8 mouse cellular contexts compared by ENCODE assay signal in genomic region chr17:55956591-55956990, GRCm38 (mm10). TPM values are rescaled to one million over a fixed set of nuclear protein-coding genes. Genes with fewer than 3 reads are reported as not detected.
DNase-seq lines count a peak whose midpoint lies in the region; ATAC-seq and TF ChIP-seq lines count a peak whose summit lies in the region.

No protein-coding gene starts in this region.

- no peak overlapping the region for H3K9ac ChIP-seq in embryonic facial prominence, embryonic 15.5 days
- H3K9ac ChIP-seq in hindbrain, embryonic 16.5 days (ENCODE audit: low read depth, low read length), result peak overlapping the region; percentile 70
- H3K9ac ChIP-seq in midbrain, embryonic 15.5 days, result peak overlapping the region; percentile 47

- no peak for DNase-seq in left cerebral cortex, adult 2 months (ENCODE audit: extremely low spot score in 1 of 2, low spot score in 2 of 2)
- no peak for DNase-seq in left cerebral cortex, postnatal 36 days (ENCODE audit: low spot score in 2 of 2)
- DNase-seq in embryo, embryonic 11 days, result no peak
- no peak for DNase-seq in layer of hippocampus, postnatal 14 days (ENCODE audit: low spot score in 2 of 2)
- no peak for DNase-seq in adipocyte (ENCODE audit: low spot score)

- peak overlapping the region; percentile 60 for H3K4me3 ChIP-seq in left cerebral cortex, adult 2 months
- H3K4me3 ChIP-seq in embryonic facial prominence, embryonic 15.5 days (replicated peaks), result peak overlapping the region; percentile 48
- H3K4me3 ChIP-seq in hindbrain, embryonic 16.5 days (ENCODE audit: low read length), result peak overlapping the region; percentile 60
- peak overlapping the region; percentile 61 for H3K4me3 ChIP-seq in midbrain, embryonic 15.5 days

- peaks cover 32% of the 10 kb centered on the region for H3K4me1 ChIP-seq in embryonic facial prominence, embryonic 15.5 days
- peaks cover 25% of the 10 kb centered on the region for H3K4me1 ChIP-seq in hindbrain, embryonic 16.5 days (ENCODE audit: control insufficient read depth, insufficient read depth, low read depth, low read length)
- H3K4me1 ChIP-seq in midbrain, embryonic 15.5 days, result peaks cover 37% of the 10 kb centered on the region

- H3K9me3 ChIP-seq in embryonic facial prominence, embryonic 15.5 days (replicated peaks), result no peaks in the 10 kb centered on the region
- no peaks in the 10 kb centered on the region for H3K9me3 ChIP-seq in hindbrain, embryonic 16.5 days (ENCODE audit: control insufficient read depth, low read length)
- no peaks in the 10 kb centered on the region for H3K9me3 ChIP-seq in midbrain, embryonic 15.5 days

- peak overlapping the region; percentile 75 for H3K4me2 ChIP-seq in embryonic facial prominence, embryonic 15.5 days (replicated peaks)
- peak overlapping the region; percentile 81 for H3K4me2 ChIP-seq in hindbrain, embryonic 16.5 days (ENCODE audit: low read length)
- peak overlapping the region; percentile 74 for H3K4me2 ChIP-seq in midbrain, embryonic 15.5 days

- 34% methylated on average over 6 of the region's 6 CpGs for WGBS in embryonic facial prominence, embryonic 15.5 days
- WGBS in hindbrain, embryonic 16.5 days, result 33% methylated on average over 6 of the region's 6 CpGs
- 33% methylated on average over 6 of the region's 6 CpGs for WGBS in midbrain, embryonic 15.5 days

- intact Hi-C loops in left cerebral cortex, adult 2 months (cut with DNase I), result loop anchor here (2.0 to 10.0 kb wide), 4 partner anchors 64 to 1602 kb away; partner anchors contain the start of genes Ubxn6 and Zfp959
- intact Hi-C loops in left cerebral cortex, postnatal 36 days (cut with DNase I), result no loop called here

- H3K27ac ChIP-seq in left cerebral cortex, adult 2 months, result no peak overlapping the region
- H3K27ac ChIP-seq in embryonic facial prominence, embryonic 15.5 days (replicated peaks), result no peak overlapping the region
- peak overlapping the region; percentile 69 for H3K27ac ChIP-seq in hindbrain, embryonic 16.5 days (ENCODE audit: low read depth, low read length)
- peak overlapping the region; percentile 74 for H3K27ac ChIP-seq in midbrain, embryonic 15.5 days

- peaks cover 12% of the 10 kb centered on the region for H3K27me3 ChIP-seq in embryonic facial prominence, embryonic 15.5 days
- H3K27me3 ChIP-seq in hindbrain, embryonic 16.5 days (replicated peaks; ENCODE audit: control insufficient read depth, insufficient read depth, low read length), result no peaks in the 10 kb centered on the region; the same call in 1 of the 2 replicates
- peaks cover 4% of the 10 kb centered on the region; the same call in 1 of the 2 replicates for H3K27me3 ChIP-seq in midbrain, embryonic 15.5 days (replicated peaks)

- peaks cover 5% of the 10 kb centered on the region; the same call in 1 of the 2 replicates for H3K36me3 ChIP-seq in embryonic facial prominence, embryonic 15.5 days
- no peaks in the 10 kb centered on the region for H3K36me3 ChIP-seq in hindbrain, embryonic 16.5 days (ENCODE audit: control insufficient read depth, insufficient read depth, low read length)
- no peaks in the 10 kb centered on the region for H3K36me3 ChIP-seq in midbrain, embryonic 15.5 days (replicated peaks)

- TF ChIP-seq CTCF in left cerebral cortex, adult 2 months (IDR thresholded peaks at IDR 0.05), result no peak

- ATAC-seq in embryonic facial prominence, embryonic 15.5 days (ENCODE audit: insufficient number of reproducible peaks, low FRiP score, low TSS enrichment, low read depth), result no peak
- no peak for ATAC-seq in hindbrain, embryonic 16.5 days
- peak; percentile 5; the same call in 1 of the 2 replicates for ATAC-seq in midbrain, embryonic 15.5 days (replicated peaks)

RNA-seq across cellular contexts. Expression of gene Yju2, which starts 2.3 kb away (rescaled TPM):
- 10 to 100 TPM; 16.4 to 17.4 TPM for total RNA-seq in left cerebral cortex, adult 2 months (2021)
- 10 to 100 TPM; 14.1 to 15.8 TPM for total RNA-seq in left cerebral cortex, postnatal 36 days (2021)
- 22.8 and 26.0 TPM in 2 replicates for polyA plus RNA-seq in embryonic facial prominence, embryonic 15.5 days (2015; fragmentation: Nextera tagmentation; extraction: Ambion mirVana)
- 20.5 and 23.2 TPM in 2 replicates for polyA plus RNA-seq in hindbrain, embryonic 16.5 days (2015; fragmentation: Nextera tagmentation; extraction: Ambion mirVana)
- polyA plus RNA-seq in midbrain, embryonic 15.5 days (2015; fragmentation: Nextera tagmentation; extraction: Ambion mirVana), result 24.5 and 25.4 TPM in 2 replicates
- total RNA-seq in layer of hippocampus, postnatal 14 days (2021), result 10 to 100 TPM; 15.0 to 16.2 TPM

RNA-seq across cellular contexts. Expression of gene Ebi3, which starts 4.2 kb away (rescaled TPM):
- total RNA-seq in left cerebral cortex, adult 2 months (2021), result 1 to 10 TPM; 1.2 to 1.4 TPM
- 1 to 10 TPM; 1.9 to 2.0 TPM for total RNA-seq in left cerebral cortex, postnatal 36 days (2021)
- polyA plus RNA-seq in embryonic facial prominence, embryonic 15.5 days (2015; fragmentation: Nextera tagmentation; extraction: Ambion mirVana), result 3.3 and 3.7 TPM in 2 replicates
- 6.3 and 7.2 TPM in 2 replicates for polyA plus RNA-seq in hindbrain, embryonic 16.5 days (2015; fragmentation: Nextera tagmentation; extraction: Ambion mirVana)
- 7.4 and 8.3 TPM in 2 replicates for polyA plus RNA-seq in midbrain, embryonic 15.5 days (2015; fragmentation: Nextera tagmentation; extraction: Ambion mirVana)
- 1 to 10 TPM; 1.9 TPM for total RNA-seq in layer of hippocampus, postnatal 14 days (2021)

RNA-seq across cellular contexts. Expression of gene Zfp119b, which starts 7.3 kb away (rescaled TPM):
- total RNA-seq in left cerebral cortex, adult 2 months (2021), result 1 to 10 TPM; 2.3 to 4.1 TPM
- total RNA-seq in left cerebral cortex, postnatal 36 days (2021), result 1 to 10 TPM; 3.5 to 3.8 TPM
- 6.8 and 7.4 TPM in 2 replicates for polyA plus RNA-seq in embryonic facial prominence, embryonic 15.5 days (2015; fragmentation: Nextera tagmentation; extraction: Ambion mirVana)
- 6.9 and 8.7 TPM in 2 replicates for polyA plus RNA-seq in hindbrain, embryonic 16.5 days (2015; fragmentation: Nextera tagmentation; extraction: Ambion mirVana)
- polyA plus RNA-seq in midbrain, embryonic 15.5 days (2015; fragmentation: Nextera tagmentation; extraction: Ambion mirVana), result 9.6 and 10.2 TPM in 2 replicates
- 1 to 10 TPM; 4.1 to 4.9 TPM for total RNA-seq in layer of hippocampus, postnatal 14 days (2021)

RNA-seq across cellular contexts. Expression of gene Shd, which starts 13.7 kb away (rescaled TPM):
- total RNA-seq in left cerebral cortex, adult 2 months (2021), result 10 to 100 TPM; 36.7 to 40.1 TPM
- total RNA-seq in left cerebral cortex, postnatal 36 days (2021), result 10 to 100 TPM; 34.0 to 42.4 TPM
- 20.4 and 22.2 TPM in 2 replicates for polyA plus RNA-seq in embryonic facial prominence, embryonic 15.5 days (2015; fragmentation: Nextera tagmentation; extraction: Ambion mirVana)
- 177 and 182 TPM in 2 replicates for polyA plus RNA-seq in hindbrain, embryonic 16.5 days (2015; fragmentation: Nextera tagmentation; extraction: Ambion mirVana)
- 209 and 217 TPM in 2 replicates for polyA plus RNA-seq in midbrain, embryonic 15.5 days (2015; fragmentation: Nextera tagmentation; extraction: Ambion mirVana)
- total RNA-seq in layer of hippocampus, postnatal 14 days (2021), result 10 to 100 TPM; 38.9 to 44.9 TPM

RNA-seq across cellular contexts. Expression of gene Fsd1, which starts 29.7 kb away (rescaled TPM):
- 10 to 100 TPM; 88.7 to 90.6 TPM for total RNA-seq in left cerebral cortex, adult 2 months (2021)
- 10 to 100 TPM; 75.0 to 97.4 TPM for total RNA-seq in left cerebral cortex, postnatal 36 days (2021)
- 12.5 and 16.8 TPM in 2 replicates for polyA plus RNA-seq in embryonic facial prominence, embryonic 15.5 days (2015; fragmentation: Nextera tagmentation; extraction: Ambion mirVana)
- polyA plus RNA-seq in hindbrain, embryonic 16.5 days (2015; fragmentation: Nextera tagmentation; extraction: Ambion mirVana), result 227 and 252 TPM in 2 replicates
- 203 and 208 TPM in 2 replicates for polyA plus RNA-seq in midbrain, embryonic 15.5 days (2015; fragmentation: Nextera tagmentation; extraction: Ambion mirVana)
- total RNA-seq in layer of hippocampus, postnatal 14 days (2021), result 10 to 100 TPM; 73.1 to 76.4 TPM

Comparison
In these comparisons a context has a peak if more than half of its experiments do, and no peak if none do; other contexts are left out.
1. H3K27ac ChIP-seq: peak in hindbrain, embryonic 16.5 days (single experiment) and midbrain, embryonic 15.5 days (single experiment); none in left cerebral cortex, adult 2 months (single experiment) and embryonic facial prominence, embryonic 15.5 days (single experiment).
2. Peak in every context shown above with its lines, with median percentiles within 50 percentile points of each other: H3K4me3 ChIP-seq and H3K4me2 ChIP-seq.